Mouse (Mus musculus) liver, adult 2 months (tissue): ENCODE data around the gene Gm1043.

Source experiments
- CTCF ChIP-seq: fragments of 200-500 bp; IDR thresholded peaks from 2 replicates; pipeline ENCODE4 v1.5.1; 2011; ENCODE audit warnings: low read depth, low read length, control low read depth
- POLR2A ChIP-seq: fragments of 200-500 bp; IDR thresholded peaks from 2 replicates; pipeline ENCODE4 v1.6.1; 2011; ENCODE audit warnings: low read length, control low read depth; ENCODE audit not compliant: insufficient read depth; ENCODE audit errors: extremely low read depth

- TF ChIP-seq CTCF, result no peak
- no peak for TF ChIP-seq POLR2A
Observed at GRCm38 (mm10) chr5:37241224-37241623, 156.1 kb downstream of the Gm1043 start.
